Mouse (Mus musculus) frontal cortex, postnatal 36 days (tissue): Measurements from ENCODE around the gene Hsf2bp.

Source experiments
- DNase-seq, 2 experiments: peaks; one replicate each; pipeline ENCODE4 v3.0.0; 2022; ENCODE audit warnings: low spot score in 2 of 2

Hsf2bp gene

GRCm38 (mm10) chr17:32035609-32036508, at the start of gene Hsf2bp, which contains the start of gene Rrp1b:
Hsf2bp (minus strand) TSS chr17:32036349.
Rrp1b (plus strand) TSS chr17:32036100.
- DNase-seq = peak; percentile 71 to 73

- DNase-seq = no peak
Measured at GRCm38 (mm10) chr17:32083351-32083750, 47.2 kb upstream of the Hsf2bp start.

GRCm38 (mm10) chr17:32075164-32075563, 39.0 kb upstream of the Hsf2bp start:
- DNase-seq = peak; percentile 33 to 35

DNA sequence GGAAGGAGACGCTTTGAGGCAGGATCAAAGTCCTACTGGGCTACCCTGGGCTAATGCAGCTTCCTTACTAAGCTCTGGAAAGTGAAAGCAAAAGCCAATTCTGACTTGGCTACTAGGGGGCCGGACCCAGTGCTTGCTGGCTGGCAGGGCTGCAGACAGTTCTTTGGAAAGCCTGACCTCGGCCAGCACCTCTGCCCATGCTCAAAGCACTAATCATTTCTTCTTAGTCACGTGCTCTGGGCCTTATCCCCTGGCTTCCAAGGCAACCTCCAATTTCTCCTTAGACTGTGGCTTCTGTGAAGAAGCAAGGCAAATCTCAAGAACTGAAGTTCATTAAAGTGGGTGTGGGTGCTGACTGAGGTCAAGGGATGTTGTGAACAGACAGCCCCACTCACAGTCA, 38.5 kb upstream of the Hsf2bp start:
- DNase-seq = no peak

DNA sequence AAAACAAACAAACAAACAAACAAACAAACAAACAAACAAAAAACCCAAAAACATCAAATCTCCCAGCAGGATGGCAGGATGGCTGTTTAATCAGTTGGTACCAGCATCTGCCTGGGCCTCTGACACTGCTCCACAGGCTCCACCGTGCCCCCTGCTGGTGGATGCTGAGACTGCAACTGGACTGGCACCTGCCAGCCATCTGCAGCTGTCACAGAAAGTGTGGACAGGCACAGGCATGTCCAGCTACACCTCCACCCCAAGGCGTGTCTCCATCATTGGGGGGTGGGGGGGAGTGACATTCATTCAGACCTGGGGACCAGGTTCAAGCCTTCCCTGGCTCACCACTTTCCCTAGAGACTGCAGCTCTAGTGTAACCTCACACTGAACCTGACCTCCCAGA, 37.2 kb upstream of the Hsf2bp start:
- DNase-seq = peak; percentile 84 to 87

DNA sequence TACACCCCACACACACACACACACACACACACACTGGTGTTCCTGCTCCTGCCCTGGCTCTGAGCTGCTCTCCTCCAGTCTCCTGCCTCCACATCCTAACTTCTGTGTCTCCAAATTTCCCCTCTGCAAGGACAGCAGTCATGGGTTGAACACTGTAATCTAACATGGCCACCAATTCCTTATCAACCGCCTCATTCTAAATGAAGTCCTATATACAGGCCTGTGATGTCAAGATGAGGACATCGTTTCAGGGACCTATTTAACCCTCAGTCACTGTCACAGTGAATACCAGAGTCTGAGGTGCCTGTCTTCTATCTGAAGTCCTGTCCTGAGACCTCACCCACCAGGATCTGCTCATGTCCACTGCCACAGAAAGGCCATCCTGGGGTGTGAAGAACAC, 32.7 kb upstream of the Hsf2bp start:
- DNase-seq = no peak

DNA sequence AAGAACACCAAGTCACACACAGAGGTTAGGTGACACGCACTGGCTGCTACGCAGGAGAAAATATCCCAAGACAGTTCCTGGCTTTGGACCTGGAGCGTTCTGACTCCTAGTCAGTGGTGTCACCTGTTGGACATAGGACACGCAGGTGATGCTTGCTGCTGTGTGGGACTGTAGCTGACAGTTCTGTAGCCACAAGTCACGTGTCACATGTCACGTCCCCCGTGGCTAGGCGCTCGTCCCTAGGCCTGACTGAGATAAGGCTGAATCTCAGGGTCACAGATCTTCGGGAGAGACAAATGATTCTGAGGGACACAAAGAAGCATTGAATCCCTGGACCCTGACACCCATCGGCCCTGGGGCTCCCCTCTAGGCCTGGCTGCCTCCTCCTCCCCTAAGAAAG, 32.2 kb upstream of the Hsf2bp start:
- no peak for DNase-seq

- DNase-seq = no peak
Measured at GRCm38 (mm10) chr17:32067541-32067940, 31.4 kb upstream of the Hsf2bp start.

GRCm38 (mm10) chr17:32064762-32065161, 28.6 kb upstream of the Hsf2bp start:
- peak; percentile 24 to 48 for DNase-seq

- no peak for DNase-seq
Measured at GRCm38 (mm10) chr17:32063654-32064053, 27.5 kb upstream of the Hsf2bp start.

GRCm38 (mm10) chr17:32061219-32061618, 25.1 kb upstream of the Hsf2bp start:
- DNase-seq = no peak

DNA sequence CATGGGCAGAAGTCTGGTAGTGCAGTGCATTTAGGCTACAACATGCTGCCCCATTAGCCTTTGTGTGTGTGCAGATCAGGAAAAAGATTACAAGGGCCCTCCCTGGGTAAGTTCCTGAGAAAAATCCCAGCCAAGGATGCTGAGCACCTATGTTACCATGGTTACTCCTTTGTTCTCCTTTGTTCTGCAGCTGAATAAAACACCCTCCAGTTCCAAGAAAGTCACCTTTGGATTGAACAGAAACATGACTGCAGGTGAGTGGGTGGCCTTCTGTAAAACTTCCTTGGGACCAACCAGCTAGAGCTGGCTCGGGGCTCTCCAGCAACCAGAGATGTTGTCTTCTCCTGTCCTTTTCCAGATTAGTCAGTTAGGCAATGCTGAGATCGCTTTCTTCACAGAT, 22.9 kb upstream of the Hsf2bp start:
- DNase-seq = no peak

GRCm38 (mm10) chr17:32057843-32058242, 21.7 kb upstream of the Hsf2bp start:
- DNase-seq = no peak

- no peak for DNase-seq
Measured at GRCm38 (mm10) chr17:32053677-32054076, 17.5 kb upstream of the Hsf2bp start.

GRCm38 (mm10) chr17:32052237-32053080, 16.3 kb upstream of the Hsf2bp start:
- DNase-seq = no peak

DNA sequence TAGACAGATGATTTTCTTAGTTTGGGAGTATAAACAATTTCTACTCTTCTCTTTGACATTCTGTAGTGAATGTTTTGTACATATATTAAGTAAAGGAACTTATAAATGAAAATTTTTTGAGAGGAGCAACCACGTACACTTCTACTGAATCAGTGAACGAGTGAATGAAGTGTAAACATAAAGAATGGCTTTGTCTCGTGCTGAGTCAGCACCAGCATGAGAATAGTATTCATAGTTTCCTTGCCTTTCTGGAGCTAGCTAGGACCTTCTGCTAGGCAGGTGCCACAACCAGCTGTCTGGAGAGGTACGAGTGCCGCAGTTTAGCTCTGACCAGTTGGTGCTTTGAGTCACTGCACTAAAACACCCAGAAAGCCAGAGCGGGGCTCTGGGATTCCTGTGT, 14.5 kb upstream of the Hsf2bp start:
- no peak for DNase-seq

DNA sequence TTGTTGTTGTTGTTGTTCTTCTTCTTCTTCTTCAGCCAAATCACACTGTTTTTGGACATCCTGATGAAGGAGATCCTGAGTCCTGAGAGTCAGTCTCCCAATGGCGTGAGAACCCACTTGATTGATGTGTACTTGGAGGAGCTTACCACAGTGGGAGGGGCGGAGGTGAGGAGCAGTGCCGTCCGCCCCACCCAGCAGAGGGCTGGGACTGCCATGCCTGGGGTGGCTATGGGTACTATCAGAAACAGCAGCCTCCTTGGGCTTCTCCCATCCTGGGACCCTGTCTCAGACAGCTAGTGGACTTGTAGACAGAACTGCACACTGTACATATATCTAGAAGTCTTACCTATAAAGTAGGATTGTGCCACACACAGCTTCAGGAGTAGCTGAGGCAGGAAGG, 13.8 kb upstream of the Hsf2bp start:
- no peak for DNase-seq

DNA sequence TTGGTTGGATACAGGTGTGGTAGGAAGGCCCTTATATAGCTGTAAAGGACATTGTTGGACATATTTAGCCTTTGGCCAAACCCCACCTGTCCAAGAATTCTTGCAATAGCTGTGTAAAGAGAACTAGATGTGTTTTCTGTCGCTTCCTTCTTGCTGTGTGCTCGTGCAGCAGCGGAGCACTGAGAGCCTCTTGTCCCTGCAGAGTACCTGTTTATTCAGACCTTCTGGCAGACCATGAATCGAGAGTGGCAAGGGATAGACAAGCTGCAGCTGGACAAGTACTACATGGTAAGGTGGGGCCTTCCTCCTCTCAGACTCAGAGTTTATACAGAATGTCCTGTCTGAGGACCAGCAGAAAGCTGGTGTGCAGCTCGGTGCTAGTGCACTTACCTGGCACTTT, 12.2 kb upstream of the Hsf2bp start:
- no peak for DNase-seq

- DNase-seq = peak in 1 of 2 experiments; percentile 29
Measured at GRCm38 (mm10) chr17:32046541-32046940, 10.4 kb upstream of the Hsf2bp start.

- DNase-seq = no peak
Measured at GRCm38 (mm10) chr17:32040263-32040662, 4.1 kb upstream of the Hsf2bp start.

DNA sequence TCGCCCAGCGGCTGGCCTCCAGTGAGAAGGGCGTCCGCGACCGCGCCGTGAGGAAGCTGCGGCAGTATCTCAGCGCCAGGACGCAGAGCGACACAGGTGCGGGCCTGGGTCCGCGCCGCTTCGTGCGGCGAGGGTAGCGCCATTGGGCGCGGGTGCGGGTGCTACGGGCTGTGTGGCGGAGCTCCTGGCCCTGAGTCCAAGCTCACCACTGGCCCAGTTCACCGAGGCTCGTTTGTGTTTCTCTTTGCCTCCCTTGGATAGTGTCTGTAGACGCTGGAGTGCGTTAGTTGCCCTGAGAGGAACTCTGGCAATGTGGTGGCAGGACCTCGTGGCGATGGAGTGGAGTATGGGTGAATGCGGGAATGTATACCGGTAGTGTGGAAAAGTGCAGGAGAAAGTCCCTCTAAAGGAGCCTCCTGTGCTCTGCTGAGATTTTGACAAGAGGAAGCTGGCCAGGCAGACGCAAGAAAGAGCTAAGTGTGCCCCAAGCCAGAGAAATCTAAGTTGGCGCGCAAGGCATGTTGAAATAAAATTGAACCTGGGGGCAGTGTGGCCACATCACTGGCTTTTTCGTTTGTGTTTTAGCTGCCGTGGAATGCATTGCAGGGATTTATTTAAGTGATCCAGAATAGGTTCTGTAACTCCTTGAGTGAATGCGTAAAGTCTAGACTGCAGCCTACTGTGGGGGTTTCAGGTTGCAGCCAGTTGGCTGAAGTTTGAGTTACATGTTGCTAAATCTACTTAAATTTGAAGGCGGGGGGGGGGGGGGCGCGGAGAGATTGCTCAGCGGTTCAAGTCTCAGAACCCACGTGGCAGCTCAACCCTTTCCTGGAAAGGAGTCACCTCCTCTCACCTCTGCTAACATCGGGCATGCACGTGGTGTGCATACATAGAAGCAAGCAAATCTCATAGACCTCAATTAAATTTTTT, 625 bp upstream of the Hsf2bp start:
- DNase-seq = no peak

DNA sequence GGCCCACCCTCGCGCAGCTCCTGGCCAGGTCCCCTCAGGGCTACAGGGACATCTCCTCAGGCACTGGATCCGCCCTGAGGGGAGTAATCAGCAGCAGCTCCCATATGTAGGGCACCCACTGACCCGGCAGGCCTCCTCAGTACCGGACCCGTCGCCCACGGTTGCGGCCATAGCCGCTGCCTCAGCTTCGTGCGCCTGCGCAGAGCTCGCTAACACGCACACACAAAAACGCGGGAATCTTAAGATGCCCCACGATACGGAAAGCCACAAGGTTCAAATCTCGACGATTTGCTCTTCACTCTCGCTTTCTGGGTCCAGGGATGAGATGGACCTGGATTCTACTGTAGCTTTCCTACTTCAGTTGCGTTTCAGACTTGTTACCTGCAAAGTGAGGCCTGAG, 1.8 kb downstream of the Hsf2bp start:
- no peak for DNase-seq
